Mouse (Mus musculus) cortical plate, adult 2 months (tissue): Measurements from ENCODE around the gene Nudcd3. TPM values are rescaled to one million over a fixed set of nuclear protein-coding genes. Genes with fewer than 3 reads are reported as not detected.

Experiments used
- H3K27ac ChIP-seq: fragments of 200-500 bp; 2 replicates; pipeline ENCODE4 v1.5.1; 2012; ENCODE audit warnings: low read length, control low read depth, inconsistent platforms; ENCODE audit not compliant: insufficient read depth
- H3K4me1 ChIP-seq: fragments of 200-500 bp; 2 replicates; pipeline ENCODE4 v1.6.1; 2011; ENCODE audit warnings: low read length; ENCODE audit not compliant: control insufficient read depth, insufficient read depth
- H3K4me3 ChIP-seq: fragments of 200-500 bp; 2 replicates; pipeline ENCODE4 v1.5.1; 2011; ENCODE audit warnings: mild to moderate bottlenecking, low read length, control low read depth; ENCODE audit not compliant: insufficient read depth
- CTCF ChIP-seq: fragments of 200-500 bp; IDR thresholded peaks from 2 replicates; pipeline ENCODE4 v1.5.1; 2011; ENCODE audit warnings: mild to moderate bottlenecking, control low read depth, low read length; ENCODE audit not compliant: insufficient read depth; ENCODE audit errors: extremely low read depth
- POLR2A ChIP-seq: fragments of 200-500 bp; IDR thresholded peaks from 2 replicates; pipeline ENCODE4 v1.6.1; 2011; ENCODE audit warnings: mild to moderate bottlenecking, low read length, control low read depth; ENCODE audit not compliant: insufficient read depth; ENCODE audit errors: extremely low read depth
- polyA plus RNA-seq: library from polyadenylated mRNA; depleted of rRNA; stranded (reverse); fragments of >200 nt; gene quantifications from 2 replicates; pipeline ENCODE4 v1.2.3, GENCODE M21; 2012

The Nudcd3 gene
- polyA plus RNA-seq, 1 experiment, result 112 TPM

DNA sequence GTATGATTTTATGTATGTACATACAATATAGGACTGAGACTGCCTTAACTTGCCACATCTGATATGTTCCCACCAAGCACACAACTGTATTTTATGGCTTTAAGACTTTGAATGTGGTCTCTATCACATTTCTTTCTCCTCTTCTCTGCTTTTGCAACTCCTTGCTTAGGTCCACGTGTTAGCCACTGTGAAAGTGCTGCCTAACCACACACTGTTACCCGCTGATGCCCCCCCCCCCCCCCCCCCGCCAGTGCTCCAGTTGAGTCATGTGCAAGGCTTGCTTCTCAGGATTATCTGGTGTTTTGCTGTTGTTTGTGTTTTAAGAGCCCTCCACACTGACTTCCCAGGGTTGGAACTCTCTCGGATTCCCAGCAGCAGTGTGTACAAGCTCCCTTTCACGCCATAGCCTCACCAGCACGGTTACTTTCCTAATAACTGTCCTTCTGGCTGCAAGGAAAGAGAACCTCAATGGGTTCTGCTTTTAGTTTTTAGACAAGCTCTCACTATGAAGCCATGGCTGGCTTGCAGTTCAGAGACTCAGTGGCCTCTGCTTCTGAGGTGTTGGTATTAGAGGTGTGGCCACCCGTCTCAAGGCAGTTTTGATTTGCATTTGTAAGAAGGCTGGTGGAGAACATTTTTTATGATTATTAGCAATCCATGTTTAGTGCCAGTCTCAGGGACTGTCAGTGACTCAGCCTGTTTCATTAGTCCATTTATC is 61.8 kb downstream of the Nudcd3 start:
- H3K27ac ChIP-seq, result no peak overlapping the region
- H3K4me1 ChIP-seq, result no peaks in the 10 kb centered on the region
- no peak for TF ChIP-seq POLR2A
- no peak for TF ChIP-seq CTCF
- no peak overlapping the region for H3K4me3 ChIP-seq

DNA sequence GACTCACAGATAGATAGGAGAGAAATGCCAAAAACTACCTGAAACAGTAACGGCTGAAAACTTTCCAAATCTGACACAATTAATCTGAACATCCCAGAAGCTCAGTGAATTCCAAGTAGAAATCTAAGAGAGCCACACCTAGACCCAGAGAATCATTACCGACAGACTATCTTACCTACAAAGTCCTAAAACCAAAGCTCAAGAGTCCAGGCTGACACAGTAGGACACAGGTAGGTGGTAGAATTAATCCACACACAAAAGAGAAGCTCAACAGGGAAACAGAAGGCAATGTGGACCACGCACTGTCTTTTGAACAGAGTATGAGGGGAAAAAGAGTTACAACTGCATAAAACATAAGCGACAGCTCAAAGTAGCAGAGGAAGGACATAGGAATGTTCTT is 67.3 kb downstream of the Nudcd3 start:
- H3K4me3 ChIP-seq, result no peak overlapping the region
- TF ChIP-seq POLR2A (no peak), CTCF (no peak)
- no peaks in the 10 kb centered on the region for H3K4me1 ChIP-seq
- no peak overlapping the region for H3K27ac ChIP-seq

DNA sequence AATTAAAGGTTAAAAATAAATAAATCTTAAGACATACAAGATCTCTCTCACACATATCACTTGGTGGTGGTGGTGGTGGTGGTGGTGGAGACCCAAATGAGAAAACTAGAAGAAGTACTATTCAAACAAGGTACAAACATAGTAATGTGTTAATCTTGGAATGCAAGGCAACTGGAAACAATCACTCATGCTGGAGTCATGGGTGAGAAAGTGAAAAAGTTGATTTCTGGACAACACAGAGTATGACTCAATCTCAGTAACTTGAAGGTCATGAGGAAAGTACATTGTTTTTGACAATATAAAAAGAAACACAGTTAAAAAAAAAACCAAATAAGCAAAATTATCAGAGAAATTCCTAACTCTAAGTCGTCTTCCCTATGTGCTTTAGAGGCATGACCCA is 69.6 kb downstream of the Nudcd3 start:
- TF ChIP-seq CTCF (no peak), POLR2A (no peak)
- no peak overlapping the region for H3K4me3 ChIP-seq
- no peaks in the 10 kb centered on the region for H3K4me1 ChIP-seq
- H3K27ac ChIP-seq, result no peak overlapping the region

DNA sequence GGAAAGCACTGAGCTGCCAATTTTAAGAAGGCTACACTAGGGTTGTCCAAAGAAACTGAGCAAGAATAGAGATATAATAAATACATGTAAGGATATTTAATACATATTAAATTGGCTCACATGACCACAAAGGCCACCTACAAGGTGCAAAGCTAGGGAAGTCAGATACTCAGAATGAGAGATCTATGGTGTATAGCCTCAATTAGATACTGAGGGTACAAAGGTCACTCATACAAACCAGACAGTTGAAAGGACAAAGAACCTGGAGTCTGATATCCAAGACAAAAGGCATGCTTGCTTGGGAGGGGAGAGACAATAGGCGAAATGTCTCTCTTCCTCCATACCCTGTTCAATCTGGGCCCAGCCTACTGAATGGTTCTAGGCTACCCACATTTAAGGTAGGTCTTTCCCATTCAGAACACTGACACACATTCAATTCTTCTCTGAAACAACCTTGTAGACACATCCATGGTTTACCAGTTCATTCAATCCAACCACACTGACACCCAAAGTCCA is 76.6 kb downstream of the Nudcd3 start:
- Histone ChIP-seq H3K27ac (no peak overlapping the region), H3K4me3 (no peak overlapping the region), H3K4me1 (peaks cover 15% of the 10 kb centered on the region)
- no peak for TF ChIP-seq POLR2A

DNA sequence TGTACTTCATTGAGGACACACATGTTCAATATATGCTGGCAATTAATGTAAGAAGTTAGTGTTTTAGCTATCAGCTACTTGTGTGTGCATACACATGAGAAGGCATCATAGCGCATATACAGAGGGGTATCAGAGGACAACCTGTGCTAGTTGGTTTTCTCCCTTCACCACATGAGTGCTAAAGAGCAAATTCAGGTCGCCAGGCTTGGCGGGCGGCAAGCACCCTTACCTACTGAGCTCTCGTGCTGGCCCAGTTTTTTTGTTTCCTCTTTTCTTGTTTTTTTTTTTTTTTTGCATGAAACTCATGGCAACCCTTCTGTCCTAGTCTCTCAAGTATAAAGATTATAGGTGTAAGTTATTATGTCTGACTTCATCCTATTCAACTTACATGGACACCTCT is 77.6 kb downstream of the Nudcd3 start:
- H3K4me1 ChIP-seq, result peaks cover 20% of the 10 kb centered on the region
- TF ChIP-seq POLR2A (no peak), CTCF (no peak)
- no peak overlapping the region for H3K4me3 ChIP-seq
- H3K27ac ChIP-seq, result no peak overlapping the region

DNA sequence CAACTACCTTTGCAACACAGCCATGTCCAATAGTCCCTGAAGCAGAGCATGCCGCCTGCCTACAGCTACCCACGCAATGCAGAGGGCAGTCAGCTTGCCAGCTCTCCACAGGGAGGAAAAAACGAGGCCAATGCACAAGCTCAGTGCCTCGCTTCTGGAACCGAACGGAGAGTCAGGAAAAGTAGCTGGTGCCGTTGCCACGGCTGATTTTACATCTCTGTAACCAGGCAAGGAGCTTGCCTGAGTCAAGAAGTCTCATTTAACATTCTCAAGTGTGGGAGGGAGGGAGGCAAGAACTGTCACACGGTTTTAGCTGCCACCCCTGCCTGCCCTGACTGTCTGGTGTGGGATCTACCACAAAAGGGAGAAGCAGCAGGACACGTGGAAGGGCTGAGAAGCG is 79.6 kb downstream of the Nudcd3 start:
- Histone ChIP-seq H3K27ac (peak overlapping the region; percentile 76), H3K4me3 (no peak overlapping the region), H3K4me1 (peaks cover 20% of the 10 kb centered on the region)
- peak; percentile 42; the same call in 1 of the 2 replicates for TF ChIP-seq POLR2A
- no peak for TF ChIP-seq CTCF

DNA sequence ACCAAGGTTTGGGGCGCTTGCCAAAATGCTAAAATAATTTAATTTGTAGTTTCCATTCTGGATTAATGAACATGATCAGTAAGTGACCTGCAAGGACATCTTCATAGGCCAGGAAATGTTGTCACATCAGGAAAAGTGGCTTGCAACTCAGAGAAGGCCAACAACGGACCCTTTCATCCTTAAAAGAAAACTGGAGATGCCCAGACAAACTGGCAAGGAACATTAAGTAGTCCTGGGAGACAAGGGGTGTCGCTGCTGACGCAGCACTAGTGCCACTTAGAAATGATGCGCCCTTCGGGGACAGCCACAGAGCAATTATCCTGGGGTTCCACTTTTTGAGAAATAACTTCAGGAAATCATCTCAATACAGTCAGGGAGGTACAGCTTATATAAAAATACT is 80.2 kb downstream of the Nudcd3 start:
- Histone ChIP-seq H3K27ac (peak overlapping the region; percentile 66), H3K4me1 (peaks cover 20% of the 10 kb centered on the region), H3K4me3 (no peak overlapping the region)
- no peak for TF ChIP-seq CTCF
- no peak for TF ChIP-seq POLR2A

DNA sequence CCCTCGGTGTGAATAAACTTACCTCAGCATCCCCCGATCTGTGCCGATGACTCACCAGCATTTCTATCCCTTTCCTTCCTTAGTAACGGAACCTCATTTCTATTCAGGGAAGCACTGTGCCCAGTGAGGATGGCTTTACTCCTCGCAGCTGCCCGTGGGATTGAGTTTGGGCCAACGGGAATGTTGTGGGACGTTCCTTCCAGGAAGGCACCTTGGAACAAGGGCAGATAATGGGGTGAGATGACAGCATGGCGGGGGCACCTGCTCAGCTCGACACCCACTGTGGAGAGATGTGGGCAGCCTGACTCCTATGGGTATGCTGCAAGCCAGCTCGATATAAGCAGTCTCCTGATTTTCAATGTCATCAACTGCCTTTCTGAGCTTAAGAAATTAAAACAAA is 80.9 kb downstream of the Nudcd3 start:
- no peak for TF ChIP-seq CTCF
- 0 out of 2 replicates have a peak, but pooled peaks have one; percentile 19 for TF ChIP-seq POLR2A
- H3K27ac ChIP-seq, result peak overlapping the region; percentile 66
- peaks cover 20% of the 10 kb centered on the region for H3K4me1 ChIP-seq
- no peak overlapping the region for H3K4me3 ChIP-seq

DNA sequence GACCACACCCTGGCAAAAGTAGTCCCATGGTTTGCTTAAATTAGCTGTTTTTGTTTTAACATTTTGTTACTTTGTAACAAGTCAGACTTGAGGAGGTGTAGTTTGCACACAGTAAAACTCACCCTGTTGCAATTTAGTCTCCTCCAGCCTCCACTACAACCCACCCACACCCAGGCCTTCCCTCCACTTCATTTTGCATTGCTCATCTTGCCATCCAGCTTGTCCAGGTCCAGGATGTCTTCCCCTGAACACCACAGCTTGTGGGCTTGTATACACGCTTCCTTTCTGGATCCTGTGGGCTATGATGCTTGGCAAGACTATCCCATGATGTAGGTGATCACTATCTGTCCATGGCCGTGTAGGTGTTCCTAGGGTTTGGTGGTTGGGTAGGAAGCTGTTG is 82.3 kb downstream of the Nudcd3 start:
- H3K4me1 ChIP-seq, result peaks cover 19% of the 10 kb centered on the region
- no peak overlapping the region for H3K27ac ChIP-seq
- H3K4me3 ChIP-seq, result no peak overlapping the region
- TF ChIP-seq CTCF (no peak), POLR2A (no peak)

DNA sequence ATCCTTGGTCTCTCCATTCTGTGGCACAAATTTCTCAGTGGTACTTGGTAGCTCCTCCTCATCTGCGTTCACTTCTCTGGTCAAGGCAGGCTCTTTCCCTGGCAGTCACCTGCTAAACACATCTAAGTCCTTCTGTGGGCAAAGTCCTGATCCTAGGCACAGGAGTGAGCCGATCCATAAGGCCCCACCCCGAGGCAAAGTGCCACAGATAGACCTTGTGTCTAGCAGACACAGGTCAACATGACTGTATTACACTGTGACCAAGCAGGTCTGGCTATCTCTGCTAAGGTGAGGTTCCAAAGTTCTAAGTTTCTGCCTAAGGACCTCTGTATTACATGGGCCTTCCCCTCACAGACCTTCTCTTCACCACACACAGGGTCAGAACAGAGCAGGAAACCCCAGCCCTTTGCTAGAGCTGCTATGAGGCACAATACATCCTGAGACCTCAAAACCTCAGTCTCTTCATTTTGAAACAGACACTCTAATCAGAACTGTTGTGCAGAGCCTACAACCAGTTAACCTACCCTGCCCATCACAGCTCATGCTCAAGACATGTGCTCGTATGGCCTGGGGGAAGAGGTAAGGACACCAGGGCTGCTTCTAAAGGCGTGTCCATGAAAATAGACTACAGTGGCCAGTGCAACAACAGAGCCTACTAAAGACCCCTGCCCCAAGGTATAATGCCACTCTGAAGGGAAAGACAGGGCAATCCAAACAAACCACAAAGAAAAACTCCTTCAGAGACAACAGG is 88.3 kb downstream of the Nudcd3 start:
- H3K27ac ChIP-seq, result no peak overlapping the region
- no peak overlapping the region for H3K4me3 ChIP-seq
- H3K4me1 ChIP-seq, result peaks cover 4% of the 10 kb centered on the region
- TF ChIP-seq CTCF, result no peak
- no peak for TF ChIP-seq POLR2A
